Mouse (Mus musculus) bone marrow, adult 2 months (tissue): Measurements from ENCODE around the gene Robo2.

Experiments
- CTCF ChIP-seq: fragments of 200-500 bp; IDR thresholded peaks from 2 replicates; pipeline ENCODE4 v1.5.1; 2011; ENCODE audit warnings: low read length, control low read depth; ENCODE audit not compliant: control insufficient read depth, insufficient read depth
- POLR2A ChIP-seq: fragments of 200-500 bp; IDR thresholded peaks from 2 replicates; pipeline ENCODE4 v1.6.1; 2011; ENCODE audit warnings: low read depth, mild to moderate bottlenecking, control low read depth, low read length, borderline replicate concordance; ENCODE audit not compliant: control insufficient read depth

DNA sequence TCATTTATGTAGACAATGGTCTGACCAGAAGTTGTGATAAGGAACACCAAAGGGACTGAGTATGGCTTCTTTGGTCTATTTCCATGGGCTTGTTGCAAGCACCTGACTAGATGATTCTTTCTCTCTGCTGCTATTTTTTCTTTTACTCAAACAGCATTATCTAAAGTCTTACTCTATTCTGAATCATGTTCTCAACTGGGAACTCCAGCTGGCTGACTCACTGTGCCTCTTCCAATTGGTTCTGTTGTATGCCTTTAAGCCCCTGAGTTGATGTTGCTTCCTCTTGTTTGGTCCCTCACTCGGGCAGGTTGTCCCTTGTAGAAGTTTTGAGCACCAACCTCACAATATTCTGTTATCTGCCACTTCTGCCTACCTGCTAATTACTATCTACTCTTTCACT is 170.1 kb downstream of the Robo2 start:
- TF ChIP-seq POLR2A (no peak), CTCF (no peak)
